Mouse (Mus musculus): ENCODE results near the gene Dusp19. TPM values are rescaled to one million over a fixed set of nuclear protein-coding genes. Genes with fewer than 3 reads are reported as not detected.

The Dusp19 gene
- total RNA-seq (2014; rRNA removed) (18.4 and 21.7 TPM in 2 replicates), polyA plus RNA-seq (2015; fragmentation: Nextera tagmentation; extraction: Ambion mirVana) (10.6 and 11.0 TPM in 2 replicates)

- Histone ChIP-seq H3K36me3 (ENCODE audit: insufficient read depth, low read length) (no peaks in the 10 kb centered on the region), H3K9me3 (ENCODE audit: low read length) (no peaks in the 10 kb centered on the region), H3K4me3 (ENCODE audit: low read depth, low read length) (peak within 1 kb of the TSS; percentile 60), H3K4me1 (ENCODE audit: insufficient read depth, low read length) (peaks cover 3% of the 10 kb centered on the region; the same call in 1 of the 2 replicates), H3K27ac (ENCODE audit: low read depth, low read length) (peak within 1 kb of the TSS; percentile 71), H3K9ac (replicated peaks; ENCODE audit: low read length, poor library complexity, severe bottlenecking) (peak within 1 kb of the TSS; percentile 75), H3K4me2 (ENCODE audit: low read depth, low read length, poor library complexity, severe bottlenecking) (peak within 1 kb of the TSS; percentile 65), H3K27me3 (ENCODE audit: insufficient read depth, low read length) (no peaks in the 10 kb centered on the region)
- WGBS = 3% methylated on average over 21 of the region's 21 CpGs
- DNase-seq (ENCODE audit: low spot score) (peak; percentile 97), ATAC-seq (ENCODE audit: low FRiP score) (peak; percentile 98)
- TF ChIP-seq CTCF (IDR thresholded peaks at IDR 0.05) = no peak
Measured at GRCm38 (mm10) chr2:80616854-80617737, at the start of gene Dusp19, which contains the start of gene Nup35. Gene Dusp19 (plus strand): TSS chr2:80617045. Gene Nup35 (plus strand): TSS chr2:80617236.

DNA sequence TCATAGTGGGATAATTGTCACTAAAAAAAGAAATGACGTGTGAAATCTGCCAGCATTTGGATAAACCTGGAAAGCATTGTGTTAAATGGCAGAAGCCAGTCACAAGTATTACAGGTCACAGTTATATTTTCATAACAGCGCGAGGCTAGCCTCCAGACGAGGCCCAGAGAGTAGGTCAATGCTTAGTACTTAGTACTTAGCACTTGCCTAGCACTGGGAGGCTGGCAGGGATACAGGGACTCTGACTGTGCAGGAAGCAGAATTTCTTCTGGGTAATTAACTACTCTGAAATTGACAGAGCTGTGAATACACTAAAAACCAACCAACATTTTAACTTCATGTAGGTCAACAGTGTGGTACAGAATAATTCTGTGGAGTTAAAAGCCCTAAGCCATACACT is 49.4 kb upstream of the Dusp19 start:
- H3K4me1 ChIP-seq (ENCODE audit: insufficient read depth, low read length) = no peaks in the 10 kb centered on the region
- no peak overlapping the region for H3K27ac ChIP-seq (ENCODE audit: low read depth, low read length)
- no peaks in the 10 kb centered on the region for H3K36me3 ChIP-seq (ENCODE audit: insufficient read depth, low read length)
- H3K9ac ChIP-seq (replicated peaks; ENCODE audit: low read length, poor library complexity, severe bottlenecking) = no peak overlapping the region
- H3K4me3 ChIP-seq (ENCODE audit: low read depth, low read length) = no peak overlapping the region
- H3K9me3 ChIP-seq (ENCODE audit: low read length) = no peaks in the 10 kb centered on the region
- no peaks in the 10 kb centered on the region for H3K27me3 ChIP-seq (ENCODE audit: insufficient read depth, low read length)
- no peak overlapping the region for H3K4me2 ChIP-seq (ENCODE audit: low read depth, low read length, poor library complexity, severe bottlenecking)
- TF ChIP-seq CTCF (IDR thresholded peaks at IDR 0.05) = no peak
- ATAC-seq (ENCODE audit: low FRiP score) (no peak), DNase-seq (ENCODE audit: low spot score) (no peak)
- 92% methylated on average over 4 of the region's 4 CpGs for WGBS

DNA sequence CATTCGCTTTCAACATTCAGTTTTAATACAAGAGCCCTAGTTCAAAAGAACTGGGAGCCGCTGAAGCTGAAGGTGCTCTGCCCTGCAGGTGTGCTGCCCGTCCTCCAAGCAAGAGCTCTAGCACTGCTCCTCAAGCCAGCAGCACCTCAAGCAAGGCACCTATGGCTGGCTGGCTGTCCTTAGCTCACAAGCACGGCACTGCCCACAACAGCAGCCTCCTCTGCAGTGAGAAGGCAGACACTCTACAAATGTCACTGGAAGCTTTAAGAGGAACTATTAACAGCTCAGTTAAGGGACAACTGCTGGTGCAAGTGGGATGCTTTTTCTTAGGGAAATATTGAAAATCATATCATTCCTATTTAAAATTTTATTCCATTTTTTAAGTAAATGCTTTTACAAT is 46.2 kb upstream of the Dusp19 start:
- Histone ChIP-seq H3K4me2 (ENCODE audit: low read depth, low read length, poor library complexity, severe bottlenecking) (no peak overlapping the region), H3K27me3 (ENCODE audit: insufficient read depth, low read length) (no peaks in the 10 kb centered on the region), H3K4me3 (ENCODE audit: low read depth, low read length) (no peak overlapping the region), H3K9me3 (ENCODE audit: low read length) (no peaks in the 10 kb centered on the region), H3K36me3 (ENCODE audit: insufficient read depth, low read length) (no peaks in the 10 kb centered on the region), H3K9ac (replicated peaks; ENCODE audit: low read length, poor library complexity, severe bottlenecking) (no peak overlapping the region), H3K4me1 (ENCODE audit: insufficient read depth, low read length) (no peaks in the 10 kb centered on the region), H3K27ac (ENCODE audit: low read depth, low read length) (no peak overlapping the region)
- 71% methylated on average over 4 of the region's 4 CpGs for WGBS
- DNase-seq (ENCODE audit: low spot score) (no peak), ATAC-seq (ENCODE audit: low FRiP score) (no peak)
- TF ChIP-seq CTCF (IDR thresholded peaks at IDR 0.05) = no peak

DNA sequence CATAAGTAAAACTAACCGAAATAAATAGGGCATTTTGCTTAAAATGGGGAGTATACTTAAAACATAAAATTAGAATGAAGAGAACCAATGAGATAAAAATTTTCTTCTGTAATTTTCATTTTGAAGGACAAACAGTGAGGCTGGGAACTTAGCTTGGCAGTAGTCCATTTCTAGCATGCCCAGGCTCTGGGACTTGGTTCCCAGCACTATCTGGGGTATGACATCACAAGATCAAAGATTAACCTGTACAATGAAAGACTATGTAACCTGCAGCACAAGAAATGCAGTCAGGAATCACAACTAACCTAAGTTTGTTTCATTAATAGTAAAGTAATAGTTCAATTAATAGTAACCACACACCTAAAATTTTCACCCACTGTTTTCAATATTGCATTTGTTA is 39.6 kb upstream of the Dusp19 start:
- Histone ChIP-seq H3K4me3 (ENCODE audit: low read depth, low read length) (no peak overlapping the region), H3K4me1 (ENCODE audit: insufficient read depth, low read length) (peaks cover 10% of the 10 kb centered on the region), H3K4me2 (ENCODE audit: low read depth, low read length, poor library complexity, severe bottlenecking) (no peak overlapping the region), H3K9me3 (ENCODE audit: low read length) (no peaks in the 10 kb centered on the region), H3K27ac (ENCODE audit: low read depth, low read length) (no peak overlapping the region), H3K36me3 (ENCODE audit: insufficient read depth, low read length) (no peaks in the 10 kb centered on the region), H3K27me3 (ENCODE audit: insufficient read depth, low read length) (no peaks in the 10 kb centered on the region), H3K9ac (replicated peaks; ENCODE audit: low read length, poor library complexity, severe bottlenecking) (no peak overlapping the region)
- DNase-seq (ENCODE audit: low spot score) = no peak
- ATAC-seq (ENCODE audit: low FRiP score) = no peak
- TF ChIP-seq CTCF (IDR thresholded peaks at IDR 0.05) = no peak
- 92% methylated on average over 1 of the region's 1 CpGs for WGBS

GRCm38 (mm10) chr2:80579253-80579891 is 37.5 kb upstream of the Dusp19 start:
- no peaks in the 10 kb centered on the region for H3K9me3 ChIP-seq (ENCODE audit: low read length)
- H3K9ac ChIP-seq (replicated peaks; ENCODE audit: low read length, poor library complexity, severe bottlenecking) = 0 out of 2 replicates have a peak overlapping the region, but pooled peaks have one; percentile 19
- 40% methylated on average over 6 of the region's 6 CpGs for WGBS
- DNase-seq (ENCODE audit: low spot score) = no peak
- peak overlapping the region; percentile 60 for H3K4me2 ChIP-seq (ENCODE audit: low read depth, low read length, poor library complexity, severe bottlenecking)
- no peak overlapping the region for H3K27ac ChIP-seq (ENCODE audit: low read depth, low read length)
- no peak for TF ChIP-seq CTCF (IDR thresholded peaks at IDR 0.05)
- H3K4me1 ChIP-seq (ENCODE audit: insufficient read depth, low read length) = peaks cover 10% of the 10 kb centered on the region
- no peak for ATAC-seq (ENCODE audit: low FRiP score)
- H3K4me3 ChIP-seq (ENCODE audit: low read depth, low read length) = peak overlapping the region; percentile 97
- no peaks in the 10 kb centered on the region for H3K27me3 ChIP-seq (ENCODE audit: insufficient read depth, low read length)
- H3K36me3 ChIP-seq (ENCODE audit: insufficient read depth, low read length) = no peaks in the 10 kb centered on the region

All from midbrain, postnatal 0 days (tissue).